Mouse (Mus musculus) intestine, embryonic 14.5 days (tissue): ENCODE data around the gene Dkk3. TPM values are rescaled to one million over a fixed set of nuclear protein-coding genes. Genes with fewer than 3 reads are reported as not detected.

Experiments used
- ATAC-seq: fragments of 200-750 bp; cut with Nextera tagmentation; replicated peaks from 2 replicates; pipeline ENCODE4 v1.8.0; 2017; ENCODE audit warnings: low read depth, moderate number of reproducible peaks, moderate TSS enrichment, moderate library complexity; ENCODE audit not compliant: low FRiP score, low TSS enrichment
- DNase-seq: peaks from one replicate; pipeline ENCODE4 v3.0.0-alpha.2; 2018; ENCODE audit warnings: low spot score
- H3K27ac ChIP-seq: fragments of 300-500 bp; sonication (generic); 2 replicates; pipeline ENCODE4 v1.5.1; 2014; ENCODE audit warnings: low read depth, mild to moderate bottlenecking, control low read depth
- H3K27me3 ChIP-seq: fragments of 300-500 bp; sonication (generic); replicated peaks from 2 replicates; pipeline ENCODE4 v1.6.1; 2014; ENCODE audit warnings: low read length, control low read depth; ENCODE audit not compliant: control insufficient read depth, insufficient read depth
- H3K36me3 ChIP-seq: fragments of 300-500 bp; sonication (generic); 2 replicates; pipeline ENCODE4 v1.6.1; 2014; ENCODE audit warnings: low read length, control low read depth; ENCODE audit not compliant: control insufficient read depth, insufficient read depth
- H3K4me1 ChIP-seq: fragments of 300-500 bp; sonication (generic); replicated peaks from 2 replicates; pipeline ENCODE4 v1.6.1; 2014; ENCODE audit warnings: low read length, control low read depth, mixed read lengths; ENCODE audit not compliant: control insufficient read depth, insufficient read depth
- H3K4me2 ChIP-seq: fragments of 300-500 bp; sonication (generic); 2 replicates; pipeline ENCODE4 v1.6.1; 2014; ENCODE audit warnings: low read length
- H3K4me3 ChIP-seq: fragments of 300-500 bp; sonication (generic); 2 replicates; pipeline ENCODE4 v1.5.1; 2014; ENCODE audit warnings: low read depth, low read length, control low read depth, mixed read lengths
- H3K9ac ChIP-seq: fragments of 300-500 bp; sonication (generic); 2 replicates; pipeline ENCODE4 v1.6.1; 2014; ENCODE audit warnings: mild to moderate bottlenecking, low read length
- H3K9me3 ChIP-seq: fragments of 300-500 bp; sonication (generic); 2 replicates; pipeline ENCODE4 v1.6.1; 2016; ENCODE audit warnings: low read length, control low read depth; ENCODE audit not compliant: control insufficient read depth
- WGBS: fragments of 180-500 bp; shearing (Covaris S2); extraction: QIAGEN DNeasy Blood & Tissue Kit; methylation state at CpG from one replicate; pipeline ENCODE4 v1.1.7; 2014; 5-methylcytosine and 5-hydroxymethylcytosine counted together
- polyA plus RNA-seq: library from polyadenylated mRNA; unstranded; fragments of >200 nt; fragmentation: Nextera tagmentation; extraction: Ambion mirVana; gene quantifications from 2 replicates; pipeline ENCODE4 v1.2.1, GENCODE M21; 2014

Dkk3 gene
- polyA plus RNA-seq: 22.9 and 27.4 TPM in 2 replicates

GRCm38 (mm10) chr7:112158942-112159341 lies at the start of gene Dkk3:
Gene Dkk3 (minus strand): TSS chr7:112159057.
- H3K4me1 ChIP-seq: peaks cover 31% of the 10 kb centered on the region
- 3% methylated on average over 21 of the region's 21 CpGs for WGBS
- ATAC-seq (peak; percentile 53; the same call in 1 of the 2 replicates), DNase-seq (no peak)
- H3K27ac ChIP-seq: peak within 1 kb of the TSS; percentile 80
- H3K36me3 ChIP-seq: no peaks in the 10 kb centered on the region
- H3K9me3 ChIP-seq: no peaks in the 10 kb centered on the region
- peak within 1 kb of the TSS; percentile 56 for H3K4me3 ChIP-seq
- no peaks in the 10 kb centered on the region for H3K27me3 ChIP-seq
- peak within 1 kb of the TSS; percentile 61 for H3K9ac ChIP-seq
- peak within 1 kb of the TSS; percentile 42 for H3K4me2 ChIP-seq

GRCm38 (mm10) chr7:112207717-112208116 lies 48.9 kb upstream of the Dkk3 start:
- Histone ChIP-seq H3K27ac (0 out of 2 replicates have a peak overlapping the region, but pooled peaks have one; percentile 69), H3K27me3 (no peaks in the 10 kb centered on the region), H3K4me1 (peaks cover 28% of the 10 kb centered on the region), H3K36me3 (no peaks in the 10 kb centered on the region), H3K9me3 (no peaks in the 10 kb centered on the region), H3K4me2 (no peak overlapping the region), H3K9ac (no peak overlapping the region), H3K4me3 (no peak overlapping the region)
- no peak for DNase-seq
- 91% methylated on average over 6 of the region's 6 CpGs for WGBS
- ATAC-seq: no peak

GRCm38 (mm10) chr7:112205513-112205912 lies 46.7 kb upstream of the Dkk3 start:
- ATAC-seq: no peak
- peaks cover 25% of the 10 kb centered on the region for H3K4me1 ChIP-seq

GRCm38 (mm10) chr7:112204380-112204963 lies 45.6 kb upstream of the Dkk3 start:
- DNase-seq: no peak
- H3K27ac ChIP-seq: peak overlapping the region; percentile 69
- WGBS: 35% methylated on average over 6 of the region's 6 CpGs
- H3K9ac ChIP-seq: no peak overlapping the region
- no peaks in the 10 kb centered on the region for H3K9me3 ChIP-seq
- ATAC-seq: no peak
- peaks cover 25% of the 10 kb centered on the region for H3K4me1 ChIP-seq
- H3K4me3 ChIP-seq: no peak overlapping the region
- no peaks in the 10 kb centered on the region for H3K27me3 ChIP-seq
- no peak overlapping the region for H3K4me2 ChIP-seq
- H3K36me3 ChIP-seq: no peaks in the 10 kb centered on the region

More at GRCm38 (mm10) chr7:112205513-112205912, 46.7 kb upstream of the Dkk3 start:
- 89% methylated on average over 6 of the region's 6 CpGs for WGBS
- Histone ChIP-seq H3K9me3 (no peaks in the 10 kb centered on the region), H3K9ac (no peak overlapping the region), H3K27me3 (no peaks in the 10 kb centered on the region), H3K36me3 (no peaks in the 10 kb centered on the region), H3K4me3 (no peak overlapping the region), H3K27ac (peak overlapping the region; percentile 69; the same call in 1 of the 2 replicates), H3K4me2 (no peak overlapping the region)
- no peak for DNase-seq

- no peak overlapping the region for H3K4me3 ChIP-seq
- peaks cover 25% of the 10 kb centered on the region for H3K4me1 ChIP-seq
- no peak for DNase-seq
- no peaks in the 10 kb centered on the region for H3K36me3 ChIP-seq
- H3K9me3 ChIP-seq: no peaks in the 10 kb centered on the region
- no peak overlapping the region for H3K4me2 ChIP-seq
- H3K27ac ChIP-seq: peak overlapping the region; percentile 69; the same call in 1 of the 2 replicates
- no peak for ATAC-seq
- 69% methylated on average over 5 of the region's 5 CpGs for WGBS
- no peak overlapping the region for H3K9ac ChIP-seq
- H3K27me3 ChIP-seq: no peaks in the 10 kb centered on the region
Observed at GRCm38 (mm10) chr7:112203937-112204336, 45.1 kb upstream of the Dkk3 start.

GRCm38 (mm10) chr7:112202843-112203242 lies 44.0 kb upstream of the Dkk3 start:
- H3K4me1 ChIP-seq: peaks cover 16% of the 10 kb centered on the region
- no peak overlapping the region for H3K4me2 ChIP-seq
- ATAC-seq (no peak), DNase-seq (no peak)
- H3K27ac ChIP-seq: no peak overlapping the region
- no peak overlapping the region for H3K9ac ChIP-seq
- H3K36me3 ChIP-seq: no peaks in the 10 kb centered on the region
- H3K4me3 ChIP-seq: no peak overlapping the region
- no peaks in the 10 kb centered on the region for H3K9me3 ChIP-seq
- H3K27me3 ChIP-seq: no peaks in the 10 kb centered on the region
- 70% methylated on average over 5 of the region's 5 CpGs for WGBS

- H3K4me3 ChIP-seq: no peak overlapping the region
- no peak overlapping the region for H3K9ac ChIP-seq
- no peak overlapping the region for H3K4me2 ChIP-seq
- H3K9me3 ChIP-seq: no peaks in the 10 kb centered on the region
- peaks cover 15% of the 10 kb centered on the region for H3K4me1 ChIP-seq
- H3K27ac ChIP-seq: no peak overlapping the region; the same call in 1 of the 2 replicates
- 40% methylated on average over 4 of the region's 4 CpGs for WGBS
- peak; percentile 53 for ATAC-seq
- H3K36me3 ChIP-seq: no peaks in the 10 kb centered on the region
- no peaks in the 10 kb centered on the region for H3K27me3 ChIP-seq
- no peak for DNase-seq
Observed at GRCm38 (mm10) chr7:112202194-112202593, 43.3 kb upstream of the Dkk3 start.

GRCm38 (mm10) chr7:112200761-112201160 lies 41.9 kb upstream of the Dkk3 start:
- Histone ChIP-seq H3K36me3 (no peaks in the 10 kb centered on the region), H3K27me3 (no peaks in the 10 kb centered on the region), H3K27ac (no peak overlapping the region), H3K4me1 (peaks cover 15% of the 10 kb centered on the region), H3K4me3 (no peak overlapping the region), H3K9ac (no peak overlapping the region), H3K4me2 (no peak overlapping the region), H3K9me3 (no peaks in the 10 kb centered on the region)
- WGBS: 42% methylated on average over 4 of the region's 4 CpGs
- ATAC-seq (no peak), DNase-seq (no peak)

GRCm38 (mm10) chr7:112199343-112199742 lies 40.5 kb upstream of the Dkk3 start:
- DNase-seq (no peak), ATAC-seq (no peak)
- Histone ChIP-seq H3K9me3 (no peaks in the 10 kb centered on the region), H3K4me3 (no peak overlapping the region), H3K9ac (no peak overlapping the region), H3K4me2 (no peak overlapping the region), H3K4me1 (peaks cover 8% of the 10 kb centered on the region), H3K27me3 (no peaks in the 10 kb centered on the region), H3K36me3 (no peaks in the 10 kb centered on the region), H3K27ac (no peak overlapping the region)
- WGBS: 69% methylated on average over 3 of the region's 3 CpGs
